Comparison of ENCODE assay signal across 14 mouse cellular contexts in the genomic region with DNA sequence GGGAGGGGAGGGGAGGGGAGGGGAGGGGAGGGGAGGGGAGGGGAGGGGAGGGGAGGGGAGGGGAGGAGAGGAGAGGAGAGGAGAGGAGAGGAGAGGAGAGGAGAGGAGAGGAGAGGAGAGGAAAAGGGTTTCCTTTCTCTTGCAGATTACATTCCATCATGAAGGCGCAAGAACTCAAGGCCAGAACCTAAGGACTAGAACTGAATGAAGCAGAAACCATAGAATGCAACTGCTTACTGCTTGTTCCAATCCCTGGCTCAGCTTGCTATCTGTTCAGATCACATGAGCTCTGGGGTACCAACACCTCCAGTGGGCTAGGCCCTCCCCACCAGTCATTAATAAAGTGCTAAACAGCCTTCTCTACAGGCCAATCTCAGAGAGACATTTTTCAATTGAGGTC. TPM values are rescaled to one million over a fixed set of nuclear protein-coding genes. Genes with fewer than 3 reads are reported as not detected.
DNase-seq lines count a peak whose midpoint lies in the region; ATAC-seq lines count a peak whose summit lies in the region.
"Not testable (repeated sequence)": the region's sequence is repeated elsewhere in the genome, so short reads cannot be mapped to it uniquely, and the experiment has no call there.
"Had no signal": no experiment of that assay in that cellular context is flagged by ENCODE, and none has a peak within 500 bp of the region (broad histone marks: within the 10 kb centered on the region; RNA-seq: fewer than 3 reads in every experiment).

No protein-coding gene starts in this region.

- H3K9ac ChIP-seq in kidney, embryonic 15.5 days = not testable (repeated sequence)

- WGBS in kidney, embryonic 15.5 days = 100% methylated on average over 1 of the region's 1 CpGs

- H3K4me2 ChIP-seq in kidney, embryonic 15.5 days = not testable (repeated sequence)

- H3K27ac ChIP-seq in kidney, embryonic 15.5 days = peak overlapping the region; percentile 41; the same call in 1 of the 2 replicates

- not testable (repeated sequence) for H3K9me3 ChIP-seq in kidney, embryonic 15.5 days (replicated peaks)

- H3K27me3 ChIP-seq in kidney, embryonic 15.5 days = not testable (repeated sequence)

- not testable (repeated sequence) for H3K4me3 ChIP-seq in kidney, embryonic 15.5 days (replicated peaks)

- peak; percentile 20 for DNase-seq in 3T3-L1 (ENCODE audit: low read depth, low spot score)
- DNase-seq in ES-CJ7 (ENCODE audit: low read depth, low spot score) = peak; percentile 56
- DNase-seq in R1 (ENCODE audit: low read depth, low spot score) = peak; percentile 84
- peak; percentile 63 for DNase-seq in ZHBTc4 (ENCODE audit: low read depth, low spot score)
- DNase-seq in heart, adult 11 months = peak; percentile 43

- not testable (repeated sequence) for ATAC-seq in kidney, embryonic 15.5 days (replicated peaks; ENCODE audit: low FRiP score)

- H3K36me3 ChIP-seq in kidney, embryonic 15.5 days = not testable (repeated sequence)

- peaks cover 15% of the 10 kb centered on the region for H3K4me1 ChIP-seq in kidney, embryonic 15.5 days

RNA-seq across cellular contexts. Expression of a gene that starts 55.7 kb away (rescaled TPM):
- polyA plus RNA-seq in kidney, embryonic 15.5 days (2015; fragmentation: Nextera tagmentation; extraction: Ambion mirVana) = not detected in 2 replicates
- polyA plus RNA-seq: activated CD4-positive, CD25-positive, alpha-beta regulatory T cell, adult 4 months; adrenal gland, adult 2 months; brain, embryonic 14.5 days; C2C12; CD4-positive, CD25-positive, alpha-beta regulatory T cell, adult 4 months; cerebellum, adult 2 months; G1E; Patski had no signal

Comparison
In these comparisons a context has a peak if more than half of its experiments do, and no peak if none do; other contexts are left out.
1. DNase-seq: peak in every context shown above with its lines; median percentile 84 in R1; 63 in ZHBTc4; 56 in ES-CJ7; 43 in heart, adult 11 months; 20 in 3T3-L1.